Mouse (Mus musculus) mouse trophoblast stem cell (cell line): ENCODE data around the gene Syt3.

Source experiments
- in situ Hi-C, 2 experiments: fragments of 300-500 bp; cut with MseI, MboI; formaldehyde crosslinking; loops; 2 replicates in 1 of 2; 3 replicates in 1 of 2; pipeline ENCODE4 v1.15.1; 2025

The Syt3 gene

DNA sequence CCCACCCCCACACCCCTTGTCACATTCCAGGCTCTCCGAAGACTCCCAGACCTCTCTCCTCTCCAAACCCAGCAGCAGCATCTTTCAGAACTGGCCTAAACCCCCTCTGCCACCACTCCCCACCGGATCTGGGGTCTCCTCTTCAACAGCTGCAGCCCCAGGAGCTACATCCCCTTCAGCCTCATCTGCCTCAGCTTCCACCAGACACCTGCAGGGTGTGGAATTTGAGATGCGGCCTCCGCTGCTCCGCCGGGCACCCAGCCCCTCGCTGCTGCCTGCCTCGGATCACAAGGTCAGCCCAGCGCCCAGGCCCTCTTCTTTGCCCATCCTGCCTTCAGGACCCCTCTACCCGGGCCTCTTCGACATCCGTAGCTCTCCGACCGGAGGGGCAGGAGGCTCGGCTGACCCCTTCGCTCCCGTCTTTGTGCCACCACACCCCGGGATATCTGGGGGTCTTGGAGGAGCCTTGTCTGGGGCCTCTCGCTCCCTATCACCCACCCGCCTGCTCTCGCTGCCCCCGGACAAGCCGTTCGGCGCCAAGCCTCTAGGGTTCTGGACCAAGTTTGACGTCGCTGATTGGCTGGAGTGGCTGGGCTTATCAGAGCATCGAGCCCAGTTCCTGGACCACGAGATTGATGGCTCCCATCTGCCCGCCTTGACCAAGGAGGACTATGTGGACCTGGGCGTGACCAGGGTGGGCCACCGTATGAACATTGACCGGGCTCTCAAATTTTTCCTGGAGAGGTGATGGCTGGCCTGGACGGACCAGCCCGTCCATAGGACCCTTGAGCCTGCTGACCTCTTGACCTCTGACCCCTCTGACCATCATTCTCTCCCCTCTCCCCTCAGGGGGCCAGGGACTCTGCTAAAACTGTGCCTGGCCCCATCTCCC lies 27.1 kb upstream of the Syt3 start:
- in situ Hi-C loops, result no loop called here

DNA sequence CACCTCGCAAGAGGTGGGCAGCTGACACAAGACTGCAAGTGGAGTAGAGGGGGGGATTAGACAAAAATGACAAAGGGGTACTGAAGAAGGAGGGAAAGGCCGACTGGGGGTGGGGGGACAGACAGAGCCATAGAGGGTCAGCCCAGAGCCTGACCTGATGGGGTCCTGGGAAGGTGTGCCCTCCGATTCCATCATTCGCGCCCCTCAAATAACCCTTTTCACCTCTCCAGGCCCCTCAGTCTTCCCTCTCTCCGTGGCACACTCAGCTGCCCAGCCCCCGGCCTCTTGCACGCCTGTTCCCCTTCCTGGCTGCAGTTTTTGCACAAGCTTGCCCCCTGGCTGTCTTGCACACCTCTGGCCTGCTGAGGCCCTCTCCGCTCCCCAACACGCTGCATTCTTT lies 26.4 kb upstream of the Syt3 start:
- in situ Hi-C loops, result no loop called here

DNA sequence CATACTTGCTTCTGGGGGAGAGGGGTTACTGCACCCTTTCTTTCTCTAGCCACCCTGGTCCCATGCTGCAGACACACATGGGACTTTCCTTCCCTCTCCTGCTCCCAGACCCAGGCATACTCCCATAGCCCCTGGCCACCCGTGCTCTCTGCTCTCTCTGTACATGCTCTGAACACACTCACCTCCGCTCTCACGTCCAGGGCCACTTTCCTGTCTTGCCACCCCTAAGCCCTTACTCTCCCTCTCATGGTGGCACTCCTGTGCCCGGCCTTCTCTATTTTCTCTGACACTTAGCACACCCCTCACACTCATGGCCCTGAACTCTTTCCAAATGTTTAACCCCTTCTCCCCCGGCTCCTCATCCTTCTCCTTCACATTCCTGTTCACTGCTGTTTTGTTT lies 25.9 kb upstream of the Syt3 start:
- in situ Hi-C loops, result no loop called here

DNA sequence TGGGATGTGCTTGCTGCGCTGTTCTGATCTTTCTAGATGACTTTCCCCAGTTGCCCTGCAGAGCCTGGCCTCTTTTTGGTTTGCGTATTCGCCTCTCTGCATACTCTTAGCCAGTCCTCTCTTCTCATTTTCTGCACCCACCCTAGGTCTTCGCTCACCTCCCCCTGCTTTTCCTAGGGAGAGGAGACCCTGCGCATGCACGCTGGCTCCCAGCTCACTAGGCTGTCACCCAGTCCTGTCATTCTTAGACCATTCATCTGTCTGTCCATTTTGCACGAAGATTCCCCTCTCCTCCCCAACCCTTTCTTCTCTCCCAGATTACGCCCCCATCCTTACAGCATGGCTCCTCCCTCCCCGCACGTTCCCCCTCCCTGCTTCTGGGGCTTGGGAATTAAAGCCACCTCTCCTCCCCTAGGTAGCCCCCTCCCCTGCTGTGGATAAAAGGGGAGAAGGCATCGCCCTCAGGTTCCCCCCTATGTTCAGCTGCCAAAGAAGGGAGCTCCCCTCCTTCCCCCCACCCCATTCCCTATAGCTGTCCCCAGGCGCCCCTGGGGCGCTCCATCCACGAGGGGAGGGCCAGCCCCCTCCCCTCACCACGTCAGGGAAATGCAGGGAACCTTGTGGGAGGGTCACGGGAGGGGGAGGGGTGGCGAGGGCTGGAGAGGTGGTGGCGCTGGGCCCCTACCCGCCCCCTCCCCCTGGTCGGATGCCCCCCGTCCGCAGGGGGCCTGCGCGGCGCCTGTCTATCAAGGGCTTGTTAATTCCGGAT lies 24.8 kb upstream of the Syt3 start:
- in situ Hi-C loops, result no loop called here

DNA sequence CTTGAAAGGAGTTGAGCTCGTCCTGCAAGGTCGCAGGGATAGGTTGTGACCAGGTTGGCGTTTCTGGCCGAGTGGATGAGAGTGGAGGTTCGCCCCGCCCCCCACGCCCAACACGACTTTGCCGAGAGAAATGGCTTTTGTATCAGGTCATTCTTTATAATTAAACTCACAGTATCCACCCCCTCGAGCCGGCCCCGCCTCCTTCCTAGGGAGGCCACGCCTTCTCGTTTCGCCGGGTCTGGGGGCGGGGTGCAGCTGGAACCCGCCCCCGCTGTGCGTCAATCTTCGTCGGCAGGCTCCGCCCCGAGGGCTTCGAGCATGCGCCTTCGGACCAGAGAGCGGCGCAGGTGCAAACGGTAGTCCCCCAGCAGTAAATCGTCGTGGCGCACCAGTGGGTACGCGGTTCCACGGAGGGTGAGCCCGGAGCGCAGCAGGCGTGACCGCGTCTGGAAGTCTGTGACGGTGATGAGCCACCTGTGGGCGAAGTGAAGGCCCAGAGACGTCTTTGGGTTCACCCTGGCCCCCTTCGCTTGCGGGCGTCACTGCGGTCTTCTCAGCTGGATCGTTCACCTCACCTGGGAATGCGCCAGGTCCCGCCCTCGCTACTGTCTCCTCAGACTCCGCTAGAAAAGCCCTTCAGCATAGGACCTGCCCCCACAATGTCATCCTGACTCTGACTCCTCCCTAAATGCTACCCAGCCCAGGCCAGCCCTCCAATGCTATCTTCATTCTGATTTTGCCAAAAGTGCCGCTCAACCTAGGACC lies 23.8 kb upstream of the Syt3 start:
- in situ Hi-C loops, result no loop called here

DNA sequence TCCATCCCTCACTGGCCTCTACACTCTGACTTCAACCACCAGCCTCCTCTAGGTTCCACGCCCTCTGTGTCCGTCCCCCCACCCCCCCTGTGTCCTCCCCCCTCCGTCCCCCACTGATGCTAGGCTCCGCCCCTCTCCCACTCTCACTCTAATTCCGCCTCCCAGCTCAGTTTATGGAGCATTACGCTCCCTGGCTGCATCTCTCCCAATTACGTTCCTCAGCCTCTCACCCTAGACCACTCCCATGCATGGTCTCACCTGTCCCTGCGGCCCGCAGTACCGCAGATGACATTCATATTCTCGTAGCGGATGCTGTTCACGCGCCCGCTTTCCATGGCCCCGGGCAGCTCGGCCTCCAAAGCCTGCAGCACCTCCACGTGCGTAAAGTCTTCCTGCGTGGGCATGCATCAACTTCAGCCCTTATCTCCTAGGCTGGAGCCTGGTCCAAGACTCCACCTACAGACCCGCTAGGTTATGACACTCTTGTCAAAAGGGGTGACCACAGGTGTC lies 23.1 kb upstream of the Syt3 start:
- in situ Hi-C loops, result no loop called here

DNA sequence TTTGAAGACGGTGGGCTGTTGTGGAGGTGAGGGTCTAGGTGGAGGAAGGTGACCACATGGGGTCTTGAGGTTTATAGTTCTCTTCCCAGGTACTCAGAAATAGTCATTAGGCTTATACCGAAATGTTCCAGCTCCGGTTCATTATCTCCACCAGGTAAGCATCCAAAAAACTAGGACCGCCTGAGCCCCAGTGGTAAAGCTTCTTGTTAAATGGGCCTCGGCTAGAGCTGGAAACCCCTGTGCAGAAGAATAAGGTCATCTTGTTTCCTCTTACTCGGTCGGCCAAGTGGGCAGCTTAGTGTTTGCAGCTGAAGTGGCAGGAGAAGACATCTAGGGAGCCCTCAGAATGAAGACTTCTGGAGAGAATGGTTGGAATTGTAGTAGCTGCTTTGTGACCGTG lies 11.2 kb upstream of the Syt3 start:
- in situ Hi-C loops, result no loop called here

DNA sequence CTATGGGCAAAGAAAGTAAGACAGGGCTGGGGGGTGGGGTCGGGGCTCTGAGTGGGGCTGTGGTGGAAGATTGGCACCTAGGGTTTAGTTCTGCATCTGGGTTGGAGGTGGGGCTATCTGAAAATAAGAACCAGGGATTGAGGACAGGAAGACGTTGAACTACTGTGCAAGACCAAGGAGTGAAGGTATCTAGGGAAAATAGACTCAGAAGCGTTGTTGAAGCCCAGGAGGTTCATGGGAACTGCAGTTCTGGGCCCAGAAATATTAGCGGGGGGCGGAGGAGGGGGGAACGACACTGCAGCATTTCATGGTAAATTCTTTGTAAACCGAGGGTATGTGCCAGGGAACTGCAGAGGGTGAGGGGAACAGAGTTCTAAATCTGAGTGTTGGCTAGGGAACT lies 10.4 kb upstream of the Syt3 start:
- in situ Hi-C loops, result no loop called here

DNA sequence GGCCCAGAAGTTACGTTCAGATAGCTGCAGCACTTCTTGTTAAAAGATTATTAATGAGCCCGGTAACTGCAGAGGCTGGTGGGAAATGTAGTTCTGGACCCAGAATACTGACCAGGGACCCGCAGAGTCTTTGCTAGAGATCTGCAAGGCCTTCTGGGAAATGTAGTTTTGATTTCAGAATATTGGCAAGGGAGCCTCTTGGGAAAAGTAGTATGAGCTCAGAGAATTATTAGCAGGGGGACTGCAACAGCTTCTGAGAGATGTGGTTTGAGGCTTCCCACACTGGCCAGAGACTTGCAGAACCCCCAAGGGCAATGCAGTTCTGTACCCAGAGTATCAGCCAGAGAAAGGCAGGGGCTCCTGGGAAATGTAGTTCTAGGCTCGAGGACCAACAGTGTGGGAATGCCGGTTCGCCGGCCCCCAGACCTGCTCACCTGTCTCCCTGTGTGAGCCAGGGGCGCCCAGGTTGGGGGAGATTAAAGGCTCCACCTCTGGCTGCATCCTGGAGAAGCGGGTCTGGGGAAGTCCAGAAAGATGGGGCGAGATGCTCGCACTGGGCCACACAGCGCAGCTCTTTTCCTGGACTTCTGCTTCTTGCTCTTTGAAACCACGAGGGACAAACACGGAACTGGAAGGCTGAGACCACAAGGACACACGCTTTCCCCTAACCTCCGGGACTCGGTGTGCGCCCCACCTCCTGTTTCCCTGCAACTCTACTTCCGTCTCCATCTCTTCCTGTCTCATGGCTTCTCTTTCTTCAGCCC lies 9.8 kb upstream of the Syt3 start:
- in situ Hi-C loops, result no loop called here

DNA sequence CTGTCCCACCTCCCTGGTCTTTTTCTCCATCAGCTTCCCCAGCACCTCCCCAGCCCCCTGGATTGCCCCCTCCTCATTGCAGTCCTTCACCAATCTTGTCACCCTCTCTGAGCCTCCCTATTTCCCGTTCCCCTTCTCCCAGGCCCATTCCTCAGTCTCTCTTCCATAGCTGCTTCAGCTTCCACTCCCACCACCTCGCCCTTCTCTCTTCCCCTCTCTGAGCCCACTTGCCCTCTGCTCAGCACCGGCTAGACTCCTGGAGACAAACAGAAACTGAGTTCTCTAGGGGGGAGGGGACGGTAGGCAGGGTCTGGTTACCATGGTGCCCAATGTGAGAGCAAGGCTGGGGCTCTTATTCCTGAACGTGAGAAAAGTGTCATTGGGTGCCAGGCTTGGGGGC lies 9.1 kb upstream of the Syt3 start:
- in situ Hi-C loops, result no loop called here

DNA sequence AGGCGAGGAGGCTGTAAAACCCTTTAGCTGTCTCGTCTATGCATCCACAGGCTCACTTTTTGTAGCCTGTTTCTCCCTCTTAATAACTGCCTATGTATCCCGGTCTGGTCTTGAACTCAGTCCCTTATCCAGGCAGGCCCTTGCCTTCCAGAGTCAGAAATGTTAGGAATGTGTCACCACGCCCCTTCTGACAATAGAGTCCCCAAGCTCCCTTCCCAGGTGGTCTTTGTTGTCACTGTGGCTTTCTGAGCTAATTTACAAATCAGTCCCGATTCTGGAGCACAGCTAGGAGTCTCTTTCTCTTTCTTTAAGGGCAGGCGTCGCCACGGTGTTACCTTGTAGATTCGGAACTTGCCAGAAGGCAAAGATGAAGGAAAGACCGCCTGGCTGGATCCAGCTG lies 8.7 kb upstream of the Syt3 start:
- in situ Hi-C loops, result no loop called here

DNA sequence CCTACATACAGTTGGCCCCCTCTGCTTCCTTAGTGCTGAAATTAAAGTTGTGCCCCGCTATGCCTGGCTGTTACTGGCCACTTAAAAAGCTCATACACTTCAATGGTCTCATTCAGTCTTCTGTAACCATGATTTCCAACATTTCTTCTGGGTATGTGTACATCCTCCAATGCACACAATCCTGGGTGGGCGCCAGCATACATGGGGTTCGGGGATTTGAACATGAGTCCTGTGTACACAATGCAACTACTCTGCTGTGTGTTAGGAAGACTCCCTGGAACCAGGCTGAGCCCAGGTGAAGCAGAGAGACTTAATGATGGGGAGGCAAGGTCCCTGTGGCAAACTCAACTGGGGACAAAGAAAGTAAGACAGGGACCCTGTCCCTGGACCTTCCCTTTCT lies 8.1 kb upstream of the Syt3 start:
- in situ Hi-C loops, result no loop called here

DNA sequence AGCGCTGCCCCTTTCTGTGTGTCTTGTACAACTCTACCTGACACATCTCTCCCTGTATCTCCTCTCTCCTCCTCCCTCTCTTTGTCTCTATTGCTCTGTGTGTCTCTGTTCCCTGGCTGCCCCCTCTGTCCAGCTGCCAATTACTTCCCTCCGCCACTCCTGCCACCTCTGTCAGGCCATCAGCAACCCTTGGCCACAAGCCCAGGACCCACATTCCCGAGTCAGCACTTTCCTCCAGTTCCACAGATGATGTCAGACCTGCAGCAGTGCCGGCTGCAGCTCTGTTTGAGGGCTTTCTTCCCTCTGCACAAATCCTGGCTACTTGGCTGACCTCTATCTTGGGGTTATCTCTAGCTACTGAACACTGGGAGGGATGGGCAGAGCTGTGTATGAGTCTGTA lies 5.6 kb upstream of the Syt3 start:
- in situ Hi-C loops, result no loop called here

DNA sequence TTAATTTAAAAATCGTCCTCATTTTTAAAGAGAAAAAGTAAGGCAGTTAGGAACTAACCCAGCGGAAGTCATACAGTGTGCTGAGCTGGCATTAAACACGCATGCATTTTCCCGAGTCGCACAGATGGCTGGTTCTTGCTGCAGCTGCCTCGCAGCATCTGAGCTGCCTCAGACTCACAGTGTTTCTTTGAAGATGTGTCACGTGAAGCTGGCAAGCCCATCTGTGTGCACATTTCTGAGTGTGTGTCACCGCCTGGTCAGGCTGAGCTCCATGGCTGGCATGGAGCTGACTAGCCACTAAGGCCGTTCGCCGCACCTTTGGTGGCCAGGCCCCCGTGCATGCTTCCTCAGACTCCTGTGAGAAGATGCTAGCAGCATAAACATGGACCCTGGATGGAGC lies 1.4 kb upstream of the Syt3 start:
- in situ Hi-C loops, result no loop called here

DNA sequence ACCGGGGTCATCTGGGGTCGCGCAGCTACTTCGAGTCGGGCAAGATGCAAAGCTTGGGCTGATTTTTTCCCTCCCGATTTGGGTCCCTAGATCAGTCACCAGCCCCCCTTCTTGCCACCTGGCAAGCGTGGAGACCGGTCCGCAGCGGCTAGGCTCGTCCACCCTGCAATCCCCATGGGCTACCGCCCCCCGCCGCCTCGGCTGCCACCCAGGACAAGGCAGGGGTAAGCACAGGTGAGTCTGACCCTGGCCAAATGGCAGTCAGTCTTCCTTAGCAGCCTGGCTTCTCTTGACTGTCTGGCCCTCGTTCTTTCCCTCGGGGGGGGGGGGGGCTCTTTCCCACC lies 786 bp downstream of the Syt3 start:
- in situ Hi-C loops, result no loop called here

DNA sequence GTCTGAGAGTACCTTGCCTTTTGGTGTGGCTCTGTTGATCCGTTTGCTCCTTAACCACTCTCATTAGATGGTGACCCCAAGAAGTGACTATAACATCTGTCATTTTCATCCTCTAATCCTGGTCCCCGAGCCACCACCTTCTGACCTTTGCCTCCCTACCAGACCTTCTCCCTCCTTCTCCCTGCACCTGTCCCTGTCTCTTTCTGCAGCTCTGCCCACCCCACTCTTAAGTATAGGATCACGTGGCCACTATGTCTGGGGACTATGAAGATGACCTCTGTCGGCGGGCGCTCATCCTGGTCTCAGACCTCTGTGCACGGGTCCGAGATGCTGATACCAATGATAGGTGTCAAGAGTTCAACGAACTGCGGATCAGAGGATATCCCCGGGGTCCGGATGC lies 1.8 kb downstream of the Syt3 start, which contains the start of gene 1700008O03Rik:
TSS of gene 1700008O03Rik (minus strand) at position 101 of the 400 bp plus-strand sequence.
- in situ Hi-C loops, result no loop called here

DNA sequence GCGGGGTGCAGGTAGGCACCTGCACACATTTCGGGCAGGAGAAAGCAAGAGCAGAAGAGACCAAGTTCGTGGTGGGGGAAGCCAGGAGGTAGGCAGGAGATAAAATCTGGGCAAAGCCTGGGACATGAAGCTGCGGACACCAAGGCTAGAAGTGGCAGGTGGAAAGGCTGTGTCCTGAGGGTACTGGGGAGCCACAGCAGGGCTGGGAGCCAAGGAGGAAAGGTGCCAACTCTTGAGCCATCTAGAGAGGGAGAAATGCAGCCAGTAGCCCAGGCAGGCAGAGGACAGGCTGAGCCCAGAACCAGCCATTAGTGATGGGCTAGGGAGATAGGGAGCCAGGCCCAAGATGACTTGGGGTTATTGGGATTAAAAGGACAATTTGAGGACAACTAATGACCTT lies 7.9 kb downstream of the Syt3 start:
- in situ Hi-C loops, result no loop called here

DNA sequence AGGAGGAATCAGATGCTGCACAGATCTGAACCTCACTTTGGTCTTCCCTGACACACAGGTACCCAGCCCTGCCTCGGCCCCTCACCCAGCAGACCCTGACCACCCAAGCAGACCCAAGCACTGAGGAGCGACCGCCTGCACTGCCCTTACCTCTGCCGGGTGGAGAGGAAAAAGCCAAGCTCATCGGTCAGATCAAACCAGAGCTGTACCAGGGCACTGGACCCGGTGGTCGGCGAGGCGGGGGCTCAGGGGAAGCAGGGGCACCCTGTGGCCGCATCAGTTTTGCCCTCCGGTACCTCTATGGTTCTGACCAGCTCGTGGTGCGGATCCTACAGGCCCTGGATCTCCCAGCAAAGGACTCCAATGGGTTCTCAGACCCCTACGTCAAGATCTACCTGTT lies 8.4 kb downstream of the Syt3 start:
- in situ Hi-C loops, result no loop called here

DNA sequence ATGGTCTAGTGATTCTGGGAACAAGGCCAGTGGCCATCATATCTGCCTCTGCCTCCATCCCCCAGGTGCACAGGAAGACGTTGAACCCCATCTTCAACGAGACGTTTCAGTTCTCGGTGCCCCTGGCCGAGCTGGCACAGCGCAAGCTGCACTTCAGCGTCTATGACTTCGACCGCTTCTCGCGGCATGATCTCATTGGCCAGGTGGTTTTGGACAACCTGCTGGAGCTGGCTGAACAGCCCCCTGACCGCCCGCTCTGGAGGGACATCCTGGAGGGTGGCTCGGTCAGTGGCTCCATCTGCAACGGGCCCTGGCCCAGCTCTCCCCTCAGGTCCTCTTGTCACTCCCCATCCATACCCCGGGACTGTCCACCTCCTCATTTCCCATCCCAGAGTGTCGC lies 9.4 kb downstream of the Syt3 start:
- in situ Hi-C loops, result no loop called here

DNA sequence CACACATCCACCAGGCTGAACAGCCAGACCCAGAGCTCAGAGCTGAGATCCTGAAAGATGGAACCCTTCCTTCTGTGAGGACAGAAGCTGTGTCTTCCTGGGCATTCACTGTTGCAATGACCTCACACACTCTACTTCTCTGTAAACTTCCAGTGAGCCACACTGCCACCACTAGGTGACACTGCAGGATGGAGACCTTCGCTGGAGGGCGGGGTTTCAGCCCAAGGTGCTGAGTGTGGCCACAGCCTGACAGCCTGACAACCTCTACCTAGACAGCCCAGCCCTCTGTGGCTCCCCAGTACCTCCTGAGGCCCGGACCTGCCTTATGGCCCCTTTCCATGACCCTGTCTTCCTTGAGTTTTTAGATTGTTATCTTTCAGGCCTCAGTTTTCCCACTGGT lies 14.7 kb downstream of the Syt3 start:
- in situ Hi-C loops, result no loop called here

DNA sequence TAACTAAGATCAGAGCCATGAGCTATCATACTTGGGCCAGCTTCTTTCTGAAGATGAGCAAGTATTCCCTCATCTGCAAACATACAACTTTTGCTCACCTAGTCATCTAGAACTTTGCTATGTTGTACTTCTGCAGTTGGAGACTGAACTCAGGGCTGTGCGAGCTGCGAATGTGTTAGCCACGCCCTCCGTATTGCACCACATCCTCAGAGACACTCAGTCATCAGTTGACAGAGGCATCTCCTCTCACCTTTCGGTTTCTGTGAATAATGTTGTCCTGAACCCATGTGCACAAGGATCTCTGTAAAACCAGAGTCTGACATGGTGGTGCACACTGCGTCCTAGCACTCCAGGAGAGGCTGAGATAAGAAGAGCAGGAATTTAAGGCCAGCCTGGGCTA lies 17.8 kb downstream of the Syt3 start:
- in situ Hi-C loops, result loop anchor here in 1 of 2 experiments (5.0 kb wide), 1 partner anchor 81 kb away; no protein-coding TSS in a partner anchor
